Mouse (Mus musculus) CD4-positive, CD25-positive, alpha-beta regulatory T cell, adult 4 months (primary cell): ENCODE measurements around the gene Olfr201. TPM values are rescaled to one million over a fixed set of nuclear protein-coding genes. Genes with fewer than 3 reads are reported as not detected.
"Not testable (repeated sequence)": the region's sequence is repeated elsewhere in the genome, so short reads cannot be mapped to it uniquely, and the experiment has no call there.

Experiments
- ATAC-seq: one replicate; pipeline ENCODE4 v1.8.0; 2017
- polyA plus RNA-seq, 2 experiments: library from polyadenylated mRNA; unstranded; fragments of 100-300 nt; shearing (Covaris generic); gene quantifications; one replicate each; pipeline ENCODE4 v1.2.1; 2017

The Olfr201 gene
- not detected for polyA plus RNA-seq

DNA sequence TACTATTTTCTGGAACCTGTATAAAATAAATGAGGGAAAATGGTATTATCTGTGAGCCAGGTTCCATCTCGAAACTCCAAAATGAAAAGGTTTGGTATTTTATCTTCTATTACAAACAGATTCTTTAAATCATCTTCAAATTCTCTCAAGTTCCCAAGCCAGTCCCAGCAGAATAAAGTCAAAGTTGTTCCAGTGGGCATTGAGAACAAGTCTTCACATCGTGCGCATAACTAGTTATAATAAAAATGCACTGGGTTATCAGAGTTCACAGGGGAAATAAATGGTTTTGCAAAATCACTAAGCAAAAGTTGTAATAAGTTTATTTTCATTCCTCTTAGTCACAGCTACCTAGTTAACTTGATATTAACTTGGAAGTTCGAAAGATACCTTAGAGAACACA is at the start of gene Olfr201:
TSS of gene Olfr201 (minus strand) at position 101 of the 400 bp plus-strand sequence.
- ATAC-seq = not testable (repeated sequence)

DNA sequence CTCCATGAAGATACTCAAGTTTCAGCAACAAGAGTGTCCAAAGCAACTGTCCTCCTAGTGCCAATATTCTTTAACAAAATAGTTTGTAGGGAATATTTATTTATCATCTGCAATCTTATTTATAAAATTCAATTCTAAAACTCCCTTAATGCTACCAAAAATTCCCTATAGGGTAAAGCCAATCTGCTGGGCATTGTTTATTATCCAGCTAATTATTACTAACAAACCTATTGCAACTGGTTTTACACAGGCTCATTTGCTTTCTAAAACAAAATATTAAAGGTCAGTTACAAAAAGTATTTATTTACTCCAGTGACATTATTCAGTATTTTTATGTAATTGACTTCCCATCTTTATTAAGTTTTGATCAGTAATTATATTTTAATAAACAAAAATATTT is 45.7 kb upstream of the Olfr201 start, which contains the start of gene Olfr204:
TSS of gene Olfr204 (minus strand) at position 101 of the 400 bp plus-strand sequence.
- no peak for ATAC-seq

DNA sequence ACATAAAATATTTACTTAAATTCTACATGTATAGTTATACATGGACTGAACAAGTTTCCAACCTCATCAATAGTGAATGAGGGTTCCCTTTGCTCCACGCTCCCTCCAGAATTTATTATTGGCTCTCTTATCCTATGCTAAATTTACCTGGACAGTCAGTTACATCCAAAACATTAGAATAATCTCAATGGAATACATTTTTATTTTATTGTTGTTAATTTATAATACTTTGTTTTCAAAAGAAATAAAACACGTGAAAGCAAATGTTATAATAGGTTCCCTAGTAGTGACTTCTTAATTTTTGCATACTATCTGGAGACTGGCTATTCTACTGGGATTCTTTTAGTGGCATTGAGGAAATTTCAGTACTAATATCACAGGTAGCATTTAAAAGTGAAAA is 26.1 kb upstream of the Olfr201 start, which contains the start of gene Olfr203:
TSS of gene Olfr203 (plus strand) at position 301 of the 400 bp plus-strand sequence.
- ATAC-seq = no peak

DNA sequence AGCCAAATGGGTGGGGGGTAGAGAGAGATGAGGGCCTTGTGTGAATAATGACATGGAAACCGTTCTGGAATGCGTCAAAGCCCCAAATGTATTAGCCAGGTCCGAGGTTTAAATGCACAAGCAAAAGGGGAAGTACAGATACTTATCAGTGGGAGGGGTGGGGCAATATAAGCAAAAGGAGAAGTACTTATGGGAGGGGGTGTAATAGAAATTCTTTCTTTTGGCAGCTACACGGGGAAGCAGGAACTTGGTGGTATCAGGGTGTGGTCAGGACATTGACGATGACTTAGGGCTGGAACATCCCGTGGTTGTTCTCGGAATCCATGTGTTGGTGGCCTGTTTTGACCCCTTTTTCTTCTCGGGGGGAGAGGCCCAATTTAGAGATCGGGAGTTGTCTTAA is 15.1 kb upstream of the Olfr201 start:
- ATAC-seq = not testable (repeated sequence)

DNA sequence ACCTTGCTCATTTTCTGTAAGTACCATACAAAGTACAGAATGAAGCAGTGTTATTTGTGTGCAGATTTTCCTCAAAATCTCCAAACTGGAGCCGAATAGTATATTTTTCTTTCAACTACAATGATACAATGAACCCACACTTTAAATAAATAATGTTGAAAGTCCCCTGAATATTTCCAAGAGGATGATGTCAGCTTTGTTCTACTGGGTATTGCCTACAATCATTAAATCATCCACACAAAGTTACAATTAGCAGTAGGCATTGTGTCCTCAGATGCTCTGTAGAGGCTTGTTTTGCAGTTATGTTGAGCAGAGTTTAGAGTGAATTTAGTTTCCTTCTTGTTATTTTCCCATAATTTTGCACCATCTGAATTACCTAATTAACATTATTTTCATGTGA is 14.3 kb upstream of the Olfr201 start, which contains the start of gene Olfr202:
TSS of gene Olfr202 (minus strand) at position 101 of the 400 bp plus-strand sequence.
- ATAC-seq = no peak

DNA sequence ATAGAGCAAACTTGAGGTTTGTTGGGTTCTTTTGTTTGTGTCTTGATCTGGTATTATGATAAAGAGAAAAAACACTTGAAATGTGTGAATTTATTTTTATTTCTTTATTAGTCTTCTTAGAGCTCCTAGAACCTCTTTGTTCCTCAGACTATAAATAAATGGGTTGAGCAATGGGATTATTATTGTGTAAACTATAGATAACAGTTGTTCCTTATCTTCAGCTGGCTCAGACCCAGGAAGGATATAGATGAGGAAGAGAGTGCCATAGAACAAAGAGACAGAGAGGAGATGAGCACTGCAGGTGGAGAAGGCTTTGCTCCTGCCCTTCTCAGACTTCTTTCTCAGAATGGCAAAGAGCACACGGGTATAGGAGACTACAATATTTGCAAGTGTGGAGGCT is 11.0 kb upstream of the Olfr201 start:
- ATAC-seq = no peak

DNA sequence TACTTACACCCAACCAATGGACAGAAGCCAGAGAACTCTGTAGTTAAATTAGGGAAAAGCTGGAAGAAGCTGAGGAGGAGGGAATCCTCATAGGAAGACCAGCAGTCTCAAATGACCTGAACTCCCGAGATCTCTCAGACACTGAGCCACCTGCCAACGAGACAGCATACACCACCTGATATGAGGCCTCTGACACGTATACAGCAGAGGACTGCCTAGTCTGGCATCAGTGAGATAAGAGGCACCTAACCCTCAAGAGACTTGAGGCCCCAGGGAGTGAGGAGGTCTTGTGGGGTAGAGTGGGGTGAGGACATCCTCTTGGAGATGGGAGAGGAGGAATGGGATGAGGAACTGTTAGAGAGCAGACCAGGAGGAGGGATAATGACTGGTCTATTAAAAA is 8.1 kb upstream of the Olfr201 start:
- ATAC-seq = no peak

DNA sequence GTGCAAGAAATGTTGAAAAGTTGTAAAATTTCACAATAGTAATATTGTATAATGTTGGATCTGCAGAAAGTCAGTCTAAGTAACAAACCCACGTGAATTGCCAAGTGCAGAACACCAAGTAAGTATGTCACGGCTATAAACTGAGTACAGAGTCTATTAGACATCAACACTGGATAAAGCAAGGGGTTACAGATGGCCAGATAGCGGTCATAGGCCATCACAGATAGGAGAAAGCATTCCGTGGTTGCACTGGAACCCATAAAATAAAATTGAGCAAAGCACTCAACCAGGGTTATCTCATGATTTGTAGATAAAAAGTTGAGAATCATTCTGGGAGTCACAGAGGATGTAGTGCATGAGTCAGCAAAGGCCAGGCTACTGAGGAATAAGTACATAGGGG is 3.3 kb downstream of the Olfr201 start:
- not testable (repeated sequence) for ATAC-seq

DNA sequence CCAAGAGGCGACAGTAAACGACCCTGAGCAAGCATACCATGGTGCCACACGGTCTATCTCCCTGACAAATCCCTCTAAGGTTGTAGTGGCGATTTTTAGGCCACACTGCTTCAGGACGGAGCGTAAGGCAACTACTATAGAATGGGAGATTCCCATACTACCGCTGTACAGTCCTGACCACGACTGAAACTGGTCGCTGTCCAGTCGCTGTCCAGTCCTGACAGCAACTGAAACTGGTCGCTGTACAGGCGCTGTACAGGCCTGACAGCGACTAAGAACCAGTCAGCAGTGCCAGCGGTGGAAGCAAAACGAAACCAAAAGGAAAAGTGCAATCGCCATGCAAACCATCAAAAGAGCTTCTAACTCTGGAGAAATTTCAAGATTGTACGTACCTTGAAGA is 22.7 kb downstream of the Olfr201 start:
- ATAC-seq = no peak

DNA sequence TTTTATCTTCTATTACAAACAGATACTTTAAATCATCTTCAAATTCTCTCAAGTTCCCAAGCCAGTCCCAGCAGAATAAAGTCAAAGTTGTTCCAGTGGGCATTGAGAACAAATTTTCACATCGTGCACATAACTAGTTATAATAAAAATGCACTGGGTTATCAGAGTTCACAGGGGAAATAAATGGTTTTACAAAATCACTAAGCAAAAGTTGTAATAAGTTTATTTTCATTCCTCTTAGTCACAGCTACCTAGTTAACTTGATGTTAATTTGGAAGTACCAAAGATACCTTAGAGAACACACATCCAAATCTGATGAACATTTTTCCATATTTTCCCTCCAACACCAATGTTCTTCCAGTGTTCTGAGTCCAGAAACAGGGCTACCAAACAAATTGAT is 52.8 kb downstream of the Olfr201 start, which contains the start of gene Olfr199:
TSS of gene Olfr199 (minus strand) at position 101 of the 400 bp plus-strand sequence.
- not testable (repeated sequence) for ATAC-seq

DNA sequence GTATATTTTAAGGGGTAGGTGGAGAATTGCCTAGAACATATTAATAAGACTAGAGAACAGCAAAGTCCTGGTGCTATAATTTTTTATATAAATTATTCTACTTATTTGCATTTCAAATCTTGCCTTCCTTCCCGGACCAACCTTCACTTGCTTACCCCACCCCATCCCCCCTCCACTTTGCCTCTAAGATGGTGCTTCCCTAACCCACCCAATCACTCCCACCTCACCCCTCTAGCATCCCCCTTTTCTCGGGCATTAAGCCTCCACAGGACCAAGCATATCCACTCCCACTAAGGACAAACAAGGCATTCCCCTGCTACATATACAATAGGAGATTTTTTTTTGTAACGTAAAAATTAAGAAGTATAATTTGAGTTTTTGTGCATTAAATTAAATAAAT is 54.6 kb downstream of the Olfr201 start:
- ATAC-seq = not testable (repeated sequence)

Other genes with a start within 250 kb of the Olfr201 start
- gene Olfr186, start 242.3 kb downstream of the Olfr201 start, polyA plus RNA-seq = not detected
- gene Olfr187, start 232.9 kb downstream of the Olfr201 start, polyA plus RNA-seq = not detected
- under 1 TPM in 1 of 2 experiments, not detected in 1; 0.04 TPM for gene Olfr190, start 194.6 kb downstream of the Olfr201 start, polyA plus RNA-seq
- not detected for gene Olfr191, start 182.8 kb downstream of the Olfr201 start, polyA plus RNA-seq
- gene Olfr193, start 160.8 kb downstream of the Olfr201 start, polyA plus RNA-seq = not detected
- gene Olfr194, start 151.6 kb downstream of the Olfr201 start, polyA plus RNA-seq = not detected
- not detected for gene Olfr195, start 125.6 kb downstream of the Olfr201 start, polyA plus RNA-seq
- not detected for gene Olfr196, start 102.2 kb downstream of the Olfr201 start, polyA plus RNA-seq
- not detected for gene Olfr198, start 69.1 kb downstream of the Olfr201 start, polyA plus RNA-seq
- not detected for gene Olfr199, start 52.9 kb downstream of the Olfr201 start, polyA plus RNA-seq
- not detected for gene Olfr202, start 14.2 kb upstream of the Olfr201 start, polyA plus RNA-seq
- not detected for gene Olfr203, start 26.2 kb upstream of the Olfr201 start, polyA plus RNA-seq
- gene Olfr204, start 45.6 kb upstream of the Olfr201 start, polyA plus RNA-seq = not detected
- gene Olfr205, start 58.5 kb upstream of the Olfr201 start, polyA plus RNA-seq = not detected
- not detected for gene Olfr206, start 76.6 kb upstream of the Olfr201 start, polyA plus RNA-seq
- gene Olfr209, start 91.4 kb upstream of the Olfr201 start, polyA plus RNA-seq = not detected
- not detected for gene Gabrr3, start 134.7 kb upstream of the Olfr201 start, polyA plus RNA-seq
- 100 to 1,000 TPM in 1 of 2 experiments, 10 to 100 TPM in 1; 85.6 to 101 TPM for gene Riox2, start 199.1 kb upstream of the Olfr201 start, polyA plus RNA-seq